Mouse (Mus musculus): ENCODE measurements around the gene Cmpk1.

The Cmpk1 gene

GRCm38 (mm10) chr4:114942583-114942982 lies 44.5 kb downstream of the Cmpk1 start:
- DNase-seq: peak in 1 of 2 experiments; percentile 31

GRCm38 (mm10) chr4:114942112-114942511 lies 44.9 kb downstream of the Cmpk1 start:
- no peak for DNase-seq

- no peak for DNase-seq
Observed at GRCm38 (mm10) chr4:114941311-114941710, 45.7 kb downstream of the Cmpk1 start.

- no peak for DNase-seq
Observed at GRCm38 (mm10) chr4:114938248-114938647, 48.8 kb downstream of the Cmpk1 start.

- DNase-seq: no peak
Observed at GRCm38 (mm10) chr4:114937459-114938047, 49.5 kb downstream of the Cmpk1 start.

- DNase-seq: no peak
Observed at GRCm38 (mm10) chr4:114934188-114934587, 52.9 kb downstream of the Cmpk1 start.

- no peak for DNase-seq
Observed at GRCm38 (mm10) chr4:114932747-114933146, 54.3 kb downstream of the Cmpk1 start.

- no peak for DNase-seq
Observed at GRCm38 (mm10) chr4:114929155-114929554, 57.9 kb downstream of the Cmpk1 start.

- no peak for DNase-seq
Observed at GRCm38 (mm10) chr4:114925917-114926312, 61.1 kb downstream of the Cmpk1 start, which contains the start of gene Foxe3. Gene Foxe3 (minus strand): TSS chr4:114926013.

- DNase-seq: peak; percentile 55 to 71
Observed at GRCm38 (mm10) chr4:114924971-114925916, 61.8 kb downstream of the Cmpk1 start.

- peak; percentile 79 to 81 for DNase-seq
Observed at GRCm38 (mm10) chr4:114917091-114917490, 70.0 kb downstream of the Cmpk1 start.

- peak in 1 of 2 experiments; percentile 2 for DNase-seq
Observed at GRCm38 (mm10) chr4:114916056-114916455, 71.0 kb downstream of the Cmpk1 start.

GRCm38 (mm10) chr4:114913594-114913962 lies 73.5 kb downstream of the Cmpk1 start:
- DNase-seq: peak; percentile 82 to 87

- DNase-seq: peak in 1 of 2 experiments; percentile 31
Observed at GRCm38 (mm10) chr4:114912705-114913593, 74.1 kb downstream of the Cmpk1 start.

GRCm38 (mm10) chr4:114909602-114910484 lies 77.2 kb downstream of the Cmpk1 start:
- DNase-seq: peak; percentile 82 to 87

Measured in kidney, postnatal 4 days (tissue).